In the genomic region with DNA sequence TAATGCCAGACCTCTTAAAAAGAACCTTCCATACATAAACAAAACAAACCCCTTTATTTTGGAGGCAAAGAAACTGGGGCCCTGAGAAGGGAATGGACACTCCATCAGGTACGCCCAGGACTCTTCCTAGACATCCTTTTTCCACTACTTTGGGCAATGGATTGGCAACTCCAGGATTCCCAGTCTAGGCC, we compare ENCODE assay signal across 7 mouse cellular contexts. TPM values are rescaled to one million over a fixed set of nuclear protein-coding genes. Genes with fewer than 3 reads are reported as not detected.
DNase-seq lines count a peak whose midpoint lies in the region; ATAC-seq lines count a peak whose summit lies in the region.

Gene Rdh5 (minus strand): TSS at position 67 of the 191 bp plus-strand sequence.

- WGBS in embryonic facial prominence, embryonic 15.5 days = 10% methylated on average over 1 of the region's 1 CpGs
- WGBS in large intestine, adult 2 months = 14% methylated on average over 1 of the region's 1 CpGs
- 12% methylated on average over 1 of the region's 1 CpGs for WGBS in stomach, embryonic 14.5 days

- peak within 1 kb of the TSS; percentile 77 for H3K4me2 ChIP-seq in embryonic facial prominence, embryonic 15.5 days (replicated peaks)
- H3K4me2 ChIP-seq in stomach, embryonic 14.5 days (replicated peaks; ENCODE audit: low read depth, low read length) = peak within 1 kb of the TSS; percentile 67

- H3K27ac ChIP-seq in embryonic facial prominence, embryonic 15.5 days (replicated peaks) = peak within 1 kb of the TSS; percentile 97
- peak within 1 kb of the TSS; percentile 86 for H3K27ac ChIP-seq in stomach, embryonic 14.5 days (ENCODE audit: low read length)

- ATAC-seq in megakaryocyte, adult 5-6 weeks (ENCODE audit: poor library complexity, severe bottlenecking) = no peak
- ATAC-seq in embryonic facial prominence, embryonic 15.5 days (ENCODE audit: insufficient number of reproducible peaks, low FRiP score, low TSS enrichment, low read depth) = no peak
- no peak for ATAC-seq in stomach, embryonic 14.5 days (ENCODE audit: insufficient number of reproducible peaks, insufficient read depth, low FRiP score, low read depth)

- H3K27me3 ChIP-seq in megakaryocyte, embryonic 14.5 days (replicated peaks) = peaks cover 2% of the 10 kb centered on the region
- H3K27me3 ChIP-seq in embryonic facial prominence, embryonic 15.5 days = no peaks in the 10 kb centered on the region
- no peaks in the 10 kb centered on the region for H3K27me3 ChIP-seq in stomach, embryonic 14.5 days (ENCODE audit: control insufficient read depth, insufficient read depth, low read length)

- peaks cover 41% of the 10 kb centered on the region for H3K36me3 ChIP-seq in megakaryocyte, embryonic 14.5 days (replicated peaks; ENCODE audit: low read length)
- peaks cover 8% of the 10 kb centered on the region for H3K36me3 ChIP-seq in embryonic facial prominence, embryonic 15.5 days
- H3K36me3 ChIP-seq in stomach, embryonic 14.5 days (ENCODE audit: control insufficient read depth, insufficient read depth, low read length) = peaks cover 2% of the 10 kb centered on the region

- H3K4me1 ChIP-seq in megakaryocyte, embryonic 14.5 days = peaks cover 65% of the 10 kb centered on the region
- H3K4me1 ChIP-seq in embryonic facial prominence, embryonic 15.5 days = peaks cover 49% of the 10 kb centered on the region
- H3K4me1 ChIP-seq in stomach, embryonic 14.5 days (ENCODE audit: control insufficient read depth, insufficient read depth, low read length) = peaks cover 32% of the 10 kb centered on the region

- peak within 1 kb of the TSS; percentile 93 for H3K4me3 ChIP-seq in megakaryocyte, embryonic 14.5 days (replicated peaks)
- H3K4me3 ChIP-seq in embryonic facial prominence, embryonic 15.5 days (replicated peaks) = peak within 1 kb of the TSS; percentile 89
- peak within 1 kb of the TSS; percentile 72 for H3K4me3 ChIP-seq in stomach, embryonic 14.5 days (ENCODE audit: low read depth, low read length)

- no peaks in the 10 kb centered on the region for H3K9me3 ChIP-seq in megakaryocyte, embryonic 14.5 days
- H3K9me3 ChIP-seq in embryonic facial prominence, embryonic 15.5 days (replicated peaks) = no peaks in the 10 kb centered on the region
- no peaks in the 10 kb centered on the region for H3K9me3 ChIP-seq in stomach, embryonic 14.5 days (ENCODE audit: control insufficient read depth, low read depth, low read length)

- no peak for DNase-seq in large intestine, adult 2 months (ENCODE audit: low read depth, low spot score)
- no peak for DNase-seq in frontal cortex, postnatal 36 days (ENCODE audit: low spot score in 2 of 2)
- DNase-seq in spleen, postnatal 10 days (ENCODE audit: low spot score in 2 of 2) = no peak

- H3K9ac ChIP-seq in embryonic facial prominence, embryonic 15.5 days = peak within 1 kb of the TSS; percentile 72
- H3K9ac ChIP-seq in stomach, embryonic 14.5 days (replicated peaks; ENCODE audit: low read depth, low read length) = peak within 1 kb of the TSS; percentile 66

RNA-seq across cellular contexts. Expression of gene Rdh5, which starts in this region (rescaled TPM):
- polyA plus RNA-seq in megakaryocyte, embryonic 14.5 days (2012; ENCODE audit: insufficient read depth, low replicate concordance) = 15.8 and 37.7 TPM in 2 replicates
- 3.4 and 6.0 TPM in 2 replicates for total RNA-seq in megakaryocyte, adult 5-6 weeks (2015)
- total RNA-seq in megakaryocyte, adult 5-6 weeks (2017) = 0.94 and 3.6 TPM in 2 replicates
- polyA plus RNA-seq in embryonic facial prominence, embryonic 15.5 days (2015; fragmentation: Nextera tagmentation; extraction: Ambion mirVana) = 19.6 and 21.3 TPM in 2 replicates
- 19.0 and 19.3 TPM in 2 replicates for polyA plus RNA-seq in large intestine, adult 2 months (2012; rRNA removed)
- polyA plus RNA-seq in stomach, embryonic 14.5 days (2014; fragmentation: Nextera tagmentation; extraction: Ambion mirVana) = 14.9 and 17.1 TPM in 2 replicates
